Mouse (Mus musculus): Measurements from ENCODE around the gene Batf3. TPM values are rescaled to one million over a fixed set of nuclear protein-coding genes. Genes with fewer than 3 reads are reported as not detected.

Batf3 gene
- polyA plus RNA-seq, 1 experiment from 2014 or later = 3.6 TPM

GRCm38 (mm10) chr1:191089355-191089754 is 8.3 kb upstream of the Batf3 start:
- H3K4me2 ChIP-seq (replicated peaks) = no peak overlapping the region
- no peak for ATAC-seq (ENCODE audit: low FRiP score, low read depth)
- H3K4me3 ChIP-seq = no peak overlapping the region
- H3K9ac ChIP-seq (replicated peaks) = no peak overlapping the region
- H3K9me3 ChIP-seq = no peaks in the 10 kb centered on the region
- no peaks in the 10 kb centered on the region for H3K27me3 ChIP-seq
- H3K4me1 ChIP-seq = no peaks in the 10 kb centered on the region
- peaks cover 11% of the 10 kb centered on the region; the same call in 1 of the 2 replicates for H3K36me3 ChIP-seq
- H3K27ac ChIP-seq (replicated peaks) = no peak overlapping the region
- WGBS = 68% methylated on average over 6 of the region's 6 CpGs

- no peaks in the 10 kb centered on the region for H3K36me3 ChIP-seq
- H3K4me1 ChIP-seq = no peaks in the 10 kb centered on the region
- ATAC-seq (ENCODE audit: low FRiP score, low read depth) = no peak
- no peak overlapping the region for H3K27ac ChIP-seq (replicated peaks)
- H3K4me2 ChIP-seq (replicated peaks) = no peak overlapping the region
- WGBS = 88% methylated on average over 8 of the region's 8 CpGs
- no peak overlapping the region for H3K4me3 ChIP-seq
- H3K9ac ChIP-seq (replicated peaks) = no peak overlapping the region
- peaks cover 10% of the 10 kb centered on the region for H3K27me3 ChIP-seq
- no peaks in the 10 kb centered on the region for H3K9me3 ChIP-seq
Measured at GRCm38 (mm10) chr1:191092050-191092449, 5.6 kb upstream of the Batf3 start.

GRCm38 (mm10) chr1:191093578-191093977 is 4.1 kb upstream of the Batf3 start:
- Histone ChIP-seq H3K27ac (replicated peaks) (no peak overlapping the region), H3K27me3 (peaks cover 24% of the 10 kb centered on the region), H3K9ac (replicated peaks) (no peak overlapping the region), H3K9me3 (no peaks in the 10 kb centered on the region), H3K36me3 (no peaks in the 10 kb centered on the region), H3K4me2 (replicated peaks) (no peak overlapping the region), H3K4me1 (peaks cover 9% of the 10 kb centered on the region), H3K4me3 (no peak overlapping the region)
- no peak for ATAC-seq (ENCODE audit: low FRiP score, low read depth)
- 83% methylated on average over 5 of the region's 5 CpGs for WGBS

- ATAC-seq (ENCODE audit: low FRiP score, low read depth) = no peak
- Histone ChIP-seq H3K4me3 (no peak overlapping the region), H3K27ac (replicated peaks) (no peak overlapping the region), H3K27me3 (peaks cover 38% of the 10 kb centered on the region), H3K9me3 (no peaks in the 10 kb centered on the region), H3K36me3 (no peaks in the 10 kb centered on the region), H3K9ac (replicated peaks) (no peak overlapping the region), H3K4me2 (replicated peaks) (no peak overlapping the region), H3K4me1 (peaks cover 12% of the 10 kb centered on the region)
- WGBS = 77% methylated on average over 9 of the region's 9 CpGs
Measured at GRCm38 (mm10) chr1:191095019-191095418, 2.6 kb upstream of the Batf3 start.

- H3K9me3 ChIP-seq = no peaks in the 10 kb centered on the region
- H3K4me2 ChIP-seq (replicated peaks) = peak overlapping the region; percentile 91
- H3K27ac ChIP-seq (replicated peaks) = no peak overlapping the region
- H3K4me3 ChIP-seq = peak overlapping the region; percentile 54
- peaks cover 12% of the 10 kb centered on the region for H3K4me1 ChIP-seq
- ATAC-seq (ENCODE audit: low FRiP score, low read depth) = 0 out of 2 replicates have a peak, but pooled peaks have one; percentile 45
- H3K9ac ChIP-seq (replicated peaks) = peak overlapping the region; percentile 54; the same call in 1 of the 2 replicates
- peaks cover 49% of the 10 kb centered on the region for H3K27me3 ChIP-seq
- H3K36me3 ChIP-seq = no peaks in the 10 kb centered on the region
- WGBS = 55% methylated on average over 14 of the region's 14 CpGs
Measured at GRCm38 (mm10) chr1:191096871-191097681, 571 bp upstream of the Batf3 start.

GRCm38 (mm10) chr1:191099114-191099513 is 1.5 kb downstream of the Batf3 start:
- H3K4me1 ChIP-seq = peaks cover 12% of the 10 kb centered on the region
- no peak overlapping the region for H3K4me2 ChIP-seq (replicated peaks)
- H3K4me3 ChIP-seq = no peak overlapping the region
- WGBS = 44% methylated on average over 5 of the region's 5 CpGs
- no peaks in the 10 kb centered on the region for H3K36me3 ChIP-seq
- H3K27ac ChIP-seq (replicated peaks) = no peak overlapping the region
- H3K9me3 ChIP-seq = no peaks in the 10 kb centered on the region
- no peak for ATAC-seq (ENCODE audit: low FRiP score, low read depth)
- H3K27me3 ChIP-seq = peaks cover 49% of the 10 kb centered on the region
- H3K9ac ChIP-seq (replicated peaks) = no peak overlapping the region

GRCm38 (mm10) chr1:191099772-191100291 is 2.2 kb downstream of the Batf3 start:
- peaks cover 49% of the 10 kb centered on the region for H3K27me3 ChIP-seq

GRCm38 (mm10) chr1:191102730-191103370 is 5.2 kb downstream of the Batf3 start:
- WGBS = 82% methylated on average over 15 of the region's 15 CpGs
- Histone ChIP-seq H3K36me3 (no peaks in the 10 kb centered on the region), H3K4me3 (no peak overlapping the region), H3K9ac (replicated peaks) (no peak overlapping the region), H3K27ac (replicated peaks) (no peak overlapping the region), H3K4me1 (peaks cover 8% of the 10 kb centered on the region), H3K9me3 (no peaks in the 10 kb centered on the region), H3K4me2 (replicated peaks) (no peak overlapping the region), H3K27me3 (peaks cover 35% of the 10 kb centered on the region)
- no peak for ATAC-seq (ENCODE audit: low FRiP score, low read depth)

More at GRCm38 (mm10) chr1:191099772-191100291, 2.2 kb downstream of the Batf3 start:
- Histone ChIP-seq H3K4me2 (replicated peaks) (no peak overlapping the region), H3K9me3 (no peaks in the 10 kb centered on the region), H3K9ac (replicated peaks) (no peak overlapping the region), H3K4me3 (no peak overlapping the region), H3K27ac (replicated peaks) (no peak overlapping the region), H3K36me3 (no peaks in the 10 kb centered on the region), H3K4me1 (peaks cover 12% of the 10 kb centered on the region)
- WGBS = 76% methylated on average over 5 of the region's 5 CpGs
- ATAC-seq (ENCODE audit: low FRiP score, low read depth) = no peak

GRCm38 (mm10) chr1:191105246-191105645 is 7.6 kb downstream of the Batf3 start:
- H3K27ac ChIP-seq (replicated peaks) = no peak overlapping the region
- no peak overlapping the region for H3K4me3 ChIP-seq
- H3K4me1 ChIP-seq = no peaks in the 10 kb centered on the region
- no peaks in the 10 kb centered on the region for H3K36me3 ChIP-seq
- no peaks in the 10 kb centered on the region for H3K9me3 ChIP-seq
- 87% methylated on average over 9 of the region's 9 CpGs for WGBS
- ATAC-seq (ENCODE audit: low FRiP score, low read depth) = no peak
- no peak overlapping the region for H3K4me2 ChIP-seq (replicated peaks)
- H3K27me3 ChIP-seq = peaks cover 12% of the 10 kb centered on the region
- H3K9ac ChIP-seq (replicated peaks) = no peak overlapping the region

GRCm38 (mm10) chr1:191107306-191107705 is 9.7 kb downstream of the Batf3 start:
- Histone ChIP-seq H3K9ac (replicated peaks) (no peak overlapping the region), H3K27me3 (0 out of 2 replicates have a peak, but pooled peaks cover 3% of the 10 kb centered on the region), H3K27ac (replicated peaks) (no peak overlapping the region), H3K4me1 (no peaks in the 10 kb centered on the region), H3K4me3 (no peak overlapping the region), H3K36me3 (no peaks in the 10 kb centered on the region), H3K4me2 (replicated peaks) (no peak overlapping the region), H3K9me3 (no peaks in the 10 kb centered on the region)
- no peak for ATAC-seq (ENCODE audit: low FRiP score, low read depth)
- whole genome bisulfite sequencing = 78% methylated on average over 10 of the region's 10 CpGs

GRCm38 (mm10) chr1:191109907-191110306 is 12.3 kb downstream of the Batf3 start:
- WGBS = 90% methylated on average over 9 of the region's 9 CpGs
- no peak overlapping the region for H3K27ac ChIP-seq (replicated peaks)

GRCm38 (mm10) chr1:191111146-191111545 is 13.5 kb downstream of the Batf3 start:
- 56% methylated on average over 8 of the region's 8 CpGs for WGBS
- Histone ChIP-seq H3K4me2 (replicated peaks) (no peak overlapping the region), H3K9ac (replicated peaks) (no peak overlapping the region), H3K27ac (replicated peaks) (no peak overlapping the region), H3K4me3 (no peak overlapping the region), H3K4me1 (no peaks in the 10 kb centered on the region), H3K36me3 (no peaks in the 10 kb centered on the region), H3K9me3 (no peaks in the 10 kb centered on the region), H3K27me3 (0 out of 2 replicates have a peak, but pooled peaks cover 3% of the 10 kb centered on the region)
- ATAC-seq (ENCODE audit: low FRiP score, low read depth) = no peak

More at GRCm38 (mm10) chr1:191109907-191110306, 12.3 kb downstream of the Batf3 start:
- Histone ChIP-seq H3K9me3 (no peaks in the 10 kb centered on the region), H3K4me3 (no peak overlapping the region), H3K9ac (replicated peaks) (no peak overlapping the region), H3K27me3 (0 out of 2 replicates have a peak, but pooled peaks cover 3% of the 10 kb centered on the region), H3K4me2 (replicated peaks) (no peak overlapping the region), H3K36me3 (no peaks in the 10 kb centered on the region), H3K4me1 (no peaks in the 10 kb centered on the region)
- ATAC-seq (ENCODE audit: low FRiP score, low read depth) = no peak

All from midbrain, embryonic 12.5 days (tissue).